Mouse (Mus musculus) WW6 (cell line): ENCODE data around the gene Cdh22.

Experiments
- DNase-seq: peaks from one replicate; pipeline ENCODE4 v3.0.0-alpha.2; 2013; ENCODE audit warnings: low read depth, low spot score

Cdh22 gene

GRCm38 (mm10) chr2:165157900-165158299 is 76.8 kb downstream of the Cdh22 start:
- DNase-seq, result no peak

GRCm38 (mm10) chr2:165153006-165153405 is 81.6 kb downstream of the Cdh22 start:
- DNase-seq, result no peak

DNA sequence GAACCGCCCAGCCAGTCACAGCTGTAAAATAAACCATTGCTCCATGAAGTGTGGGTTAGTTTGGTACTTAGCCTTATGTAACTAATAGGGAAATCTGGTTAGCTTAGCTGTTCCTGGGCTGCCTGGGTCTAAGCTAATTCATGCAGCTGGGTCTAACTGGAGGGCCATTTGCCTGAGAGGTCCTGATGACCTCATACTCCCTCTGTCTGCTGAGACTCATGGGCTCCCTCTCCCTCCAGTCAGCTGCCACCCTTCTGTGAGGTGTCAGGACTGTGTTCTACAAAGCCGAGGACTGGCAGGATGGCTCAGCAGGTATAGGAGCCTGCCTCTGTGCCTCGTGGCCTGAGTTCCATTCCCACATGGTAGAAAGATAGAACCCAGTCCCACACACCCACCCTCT is 84.9 kb downstream of the Cdh22 start:
- DNase-seq, result no peak

DNA sequence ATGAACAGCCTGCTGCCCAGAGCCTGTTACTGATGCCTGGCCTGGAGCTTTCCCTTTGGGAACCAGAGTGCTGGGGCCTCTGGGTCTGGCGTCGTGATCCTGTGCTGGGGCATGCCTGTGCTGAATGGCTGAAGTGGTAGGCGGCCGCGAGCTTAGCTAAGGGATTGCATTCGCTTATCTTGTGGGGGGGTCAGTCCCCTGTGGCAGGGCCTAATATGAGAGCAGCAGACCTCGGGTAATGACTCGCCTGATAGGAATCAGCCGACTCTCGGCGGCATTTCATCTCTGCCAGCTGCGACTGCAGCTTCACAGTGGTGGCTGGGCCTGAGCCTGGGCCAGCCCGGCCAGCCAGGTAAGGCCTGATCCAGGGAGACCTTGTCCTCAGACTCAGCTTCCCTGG is 88.8 kb downstream of the Cdh22 start:
- no peak for DNase-seq

GRCm38 (mm10) chr2:165143487-165143886 is 91.2 kb downstream of the Cdh22 start:
- DNase-seq, result no peak

DNA sequence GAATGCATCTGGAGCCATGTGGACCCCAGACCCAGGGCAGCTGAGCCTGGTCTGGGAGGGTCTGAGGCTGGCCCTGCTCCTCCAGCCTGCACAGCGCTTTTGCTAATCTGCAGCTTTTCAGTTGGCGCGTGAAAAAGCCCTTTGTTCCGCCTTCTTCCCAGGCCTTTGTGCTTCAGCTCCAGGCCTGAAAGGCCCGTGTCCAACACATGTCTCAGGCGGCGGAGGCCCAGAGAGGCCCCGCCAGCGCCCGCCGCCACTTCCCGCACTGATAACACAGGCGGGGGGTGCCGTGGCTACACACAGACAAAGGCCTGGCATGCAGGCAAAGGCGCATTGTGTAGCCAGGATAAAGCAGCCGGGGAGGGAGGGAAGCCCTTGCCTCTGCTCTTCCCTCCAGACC is 98.6 kb downstream of the Cdh22 start:
- DNase-seq, result no peak

- no peak for DNase-seq
Observed at GRCm38 (mm10) chr2:165133566-165133965, 101.1 kb downstream of the Cdh22 start.

DNA sequence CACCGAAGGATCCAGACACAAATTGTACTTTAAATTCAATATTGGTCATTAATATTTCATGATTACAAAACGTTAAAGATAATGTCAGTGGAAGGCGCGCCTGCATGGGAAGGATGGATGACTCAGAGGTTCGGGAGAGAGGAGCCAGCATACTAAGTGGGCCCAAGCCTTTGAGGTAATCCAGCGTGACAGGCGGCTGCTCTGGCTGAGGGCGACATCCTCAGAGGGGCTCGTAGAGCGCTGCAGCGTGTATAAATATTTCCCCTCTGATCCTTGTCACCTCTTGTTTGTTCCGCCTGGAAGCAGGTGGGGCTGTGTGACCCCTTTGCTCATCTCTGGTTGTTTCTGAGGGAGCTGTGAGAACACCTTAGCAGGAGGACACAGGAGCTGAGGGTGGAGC is 103.2 kb downstream of the Cdh22 start:
- no peak for DNase-seq

- DNase-seq, result no peak
Observed at GRCm38 (mm10) chr2:165129189-165129588, 105.5 kb downstream of the Cdh22 start.

DNA sequence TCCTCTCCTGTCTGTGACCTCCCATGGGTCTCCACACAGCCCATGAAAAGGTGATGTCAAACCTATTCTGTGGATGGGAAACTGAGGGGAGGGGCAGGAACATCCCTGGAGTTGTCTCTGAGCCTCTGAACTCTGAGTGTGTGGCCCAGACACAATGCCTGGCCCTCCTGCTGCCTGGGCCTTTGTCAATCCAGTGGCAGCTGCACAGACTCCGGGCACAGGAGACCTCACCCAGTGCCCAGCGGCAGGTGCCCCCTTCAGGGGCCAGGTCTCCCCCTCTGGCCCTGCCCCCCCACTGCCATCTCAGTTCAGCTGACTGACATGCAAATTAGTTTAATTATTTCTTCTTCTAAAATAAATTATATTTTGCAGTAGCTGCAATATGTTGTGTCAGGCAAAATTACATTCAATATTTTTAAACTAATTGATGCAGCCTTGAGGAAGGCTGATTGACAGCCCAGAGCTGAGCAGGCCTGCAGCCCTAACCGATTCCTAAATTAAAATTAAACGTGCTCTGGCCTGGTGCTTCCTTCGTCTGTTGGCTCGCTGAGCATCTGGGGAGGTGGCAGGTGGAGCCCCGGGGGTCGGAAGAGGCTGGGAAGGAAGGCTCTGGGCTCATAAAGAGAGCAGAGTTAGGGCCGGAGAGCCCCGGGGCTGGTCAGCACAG is 107.6 kb downstream of the Cdh22 start:
- DNase-seq, result no peak

GRCm38 (mm10) chr2:165121206-165121840 is 113.3 kb downstream of the Cdh22 start:
- no peak for DNase-seq

GRCm38 (mm10) chr2:165120765-165121164 is 113.9 kb downstream of the Cdh22 start:
- DNase-seq, result no peak

DNA sequence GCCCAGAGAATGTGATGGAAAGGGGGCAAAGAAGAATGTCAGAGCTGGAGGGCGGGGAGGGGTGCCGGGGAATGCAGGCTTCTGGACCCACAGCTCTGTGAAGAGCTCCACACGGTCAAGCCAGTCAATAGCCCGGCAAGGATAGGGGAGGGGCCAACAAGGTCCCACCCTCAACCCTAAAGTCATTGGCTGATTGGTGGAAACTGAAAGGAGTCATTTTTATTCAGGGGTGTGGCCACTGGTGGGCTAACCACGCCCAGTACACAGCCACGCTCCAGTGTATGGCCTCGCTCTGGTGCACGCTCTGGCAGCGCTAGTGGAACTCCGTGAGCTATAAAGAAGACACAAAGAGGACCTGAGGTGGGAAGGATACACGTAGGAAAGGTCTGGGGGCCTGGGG is 120.9 kb downstream of the Cdh22 start:
- DNase-seq, result peak; percentile 69

DNA sequence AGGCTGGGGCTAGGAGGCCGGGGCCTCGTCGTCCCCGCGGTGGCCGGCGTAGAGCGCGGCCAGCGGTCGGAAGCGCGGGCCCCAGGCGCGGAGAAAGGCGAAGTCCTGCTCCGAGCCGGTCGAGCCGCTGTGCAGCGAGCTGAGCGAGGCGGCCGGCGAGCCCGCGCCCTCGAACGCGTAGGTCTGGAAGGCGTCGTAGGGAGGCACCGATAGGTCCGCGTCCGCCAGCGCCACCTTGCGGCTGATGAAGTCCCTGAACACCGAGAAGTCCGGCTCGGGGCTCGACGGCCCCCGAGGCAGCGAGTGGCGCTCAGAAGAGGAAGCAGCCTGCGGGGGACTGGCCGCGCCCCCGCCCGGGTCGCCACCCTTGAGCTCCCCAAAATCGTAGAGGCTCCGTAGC is 122.5 kb downstream of the Cdh22 start:
- peak; percentile 59 for DNase-seq

GRCm38 (mm10) chr2:165106585-165106984 is 128.1 kb downstream of the Cdh22 start:
- no peak for DNase-seq

DNA sequence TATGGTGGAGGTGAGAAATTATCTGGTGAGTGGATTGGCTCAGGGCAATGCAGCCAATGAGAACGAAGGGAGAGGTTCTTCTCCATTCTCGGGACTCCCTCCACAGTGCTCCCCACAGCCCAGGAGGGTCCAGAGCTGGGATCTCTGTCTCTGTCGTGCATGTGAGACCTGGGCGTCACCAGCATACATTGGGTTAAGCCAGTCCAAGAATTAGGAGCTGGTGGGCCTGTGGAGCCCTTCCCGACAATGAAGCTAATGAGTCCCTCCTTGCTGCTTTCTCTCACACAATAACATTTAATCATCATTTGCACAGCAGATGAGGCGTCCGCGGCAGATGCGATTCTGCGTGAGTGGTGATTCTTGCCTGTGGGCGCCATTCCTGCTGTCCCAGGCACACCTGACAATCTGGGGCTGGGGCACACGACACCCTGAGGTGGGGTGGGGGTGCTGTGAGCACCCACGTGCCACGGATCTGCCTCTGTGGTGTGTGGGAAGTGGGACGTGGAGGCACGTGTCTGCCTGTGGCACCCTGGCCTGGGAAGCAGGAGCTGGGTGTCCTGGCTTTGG is 129.1 kb downstream of the Cdh22 start:
- no peak for DNase-seq

DNA sequence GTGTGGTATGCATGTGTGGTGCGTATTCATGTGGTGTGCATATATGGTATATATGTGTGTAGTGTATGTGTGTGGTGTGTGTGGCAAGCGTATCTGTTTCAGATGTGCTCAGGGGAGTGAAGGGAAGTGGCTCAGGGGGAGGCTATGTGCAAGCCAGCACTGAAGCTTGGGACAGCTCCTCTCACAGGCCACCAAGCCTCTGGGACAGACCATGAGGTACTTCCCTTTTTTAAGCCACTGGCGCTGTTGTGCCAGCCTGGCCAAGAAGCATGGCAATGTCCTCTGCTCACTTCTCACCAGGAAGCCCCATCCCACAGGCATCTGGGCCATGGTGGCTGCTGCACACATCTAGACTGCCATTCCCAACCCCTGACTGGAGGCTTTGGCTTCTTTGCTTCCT is 131.7 kb downstream of the Cdh22 start:
- no peak for DNase-seq

GRCm38 (mm10) chr2:165100749-165101148 is 133.9 kb downstream of the Cdh22 start:
- DNase-seq, result no peak

- no peak for DNase-seq
Observed at GRCm38 (mm10) chr2:165098861-165099260, 135.8 kb downstream of the Cdh22 start.

DNA sequence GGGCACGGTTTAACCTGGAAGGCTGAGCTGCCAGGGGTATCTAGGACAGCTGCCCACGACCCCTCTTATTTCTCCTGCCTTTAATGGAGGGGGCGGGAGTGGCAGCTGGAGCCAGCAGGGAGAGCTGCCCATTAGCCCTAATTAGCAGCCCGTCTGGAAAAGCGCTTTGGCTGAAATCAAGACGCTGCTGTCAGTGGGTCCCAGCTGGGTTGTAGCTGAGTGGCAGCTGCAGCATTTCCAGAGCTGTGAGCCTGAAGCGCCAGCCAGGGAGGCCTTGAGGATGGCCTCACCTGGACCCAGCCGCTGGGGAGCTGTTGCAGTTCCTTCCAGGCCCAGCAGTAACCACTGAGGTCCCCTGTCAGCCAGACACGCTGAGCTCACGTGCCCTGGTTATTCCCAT is 138.3 kb downstream of the Cdh22 start:
- no peak for DNase-seq

- DNase-seq, result no peak
Observed at GRCm38 (mm10) chr2:165092393-165092792, 142.3 kb downstream of the Cdh22 start.

DNA sequence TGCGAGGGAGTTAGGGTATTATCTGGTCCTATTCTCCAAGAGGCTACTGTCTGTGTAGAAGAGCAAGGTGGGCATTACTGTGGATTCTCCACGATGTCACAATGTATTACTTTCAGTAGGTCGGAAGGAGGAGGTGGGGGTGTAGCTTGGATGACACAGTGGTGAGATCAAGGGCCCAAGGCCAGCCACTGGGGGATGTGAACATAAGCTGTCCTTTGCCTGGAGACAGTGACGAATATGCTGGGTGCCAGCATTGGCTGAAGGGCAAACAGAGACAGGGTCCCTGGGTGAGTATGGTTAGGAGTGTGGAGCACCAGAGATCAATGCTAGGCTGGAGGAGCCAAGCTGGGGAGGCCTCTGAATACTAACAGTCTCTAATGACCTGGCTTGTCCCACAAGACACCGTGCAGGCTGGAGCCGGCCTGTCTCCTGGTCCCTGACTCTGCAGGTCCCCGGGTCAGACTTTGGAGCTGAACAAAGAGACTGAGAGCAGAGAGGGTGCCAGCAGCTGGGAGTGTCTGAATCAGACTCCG is 143.2 kb downstream of the Cdh22 start:
- DNase-seq, result no peak

DNA sequence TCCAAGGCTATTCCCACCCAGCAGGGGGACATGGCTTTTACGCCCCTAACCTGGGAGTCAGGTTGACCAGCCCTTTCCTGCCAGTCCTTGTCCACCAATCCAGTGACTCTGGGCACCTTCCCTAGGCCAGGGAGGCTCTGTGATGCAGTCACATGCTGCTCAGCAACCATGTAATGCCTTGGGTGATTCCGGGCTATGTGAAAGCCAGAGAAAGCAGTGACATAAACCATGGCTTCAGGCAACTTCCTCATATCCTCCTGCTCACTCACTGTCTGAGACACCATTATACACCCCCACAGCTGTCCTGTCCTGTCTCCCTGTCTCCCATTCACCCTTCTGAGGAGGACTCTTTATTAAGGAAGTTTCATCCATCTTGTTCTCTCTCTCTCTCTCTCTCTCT is 144.0 kb downstream of the Cdh22 start, which contains the start of gene 1700025C18Rik:
Gene 1700025C18Rik (minus strand): TSS at position 101 of the 400 bp plus-strand sequence.
- no peak for DNase-seq
